Mouse (Mus musculus): ENCODE measurements around the gene Ralgapa2. TPM values are rescaled to one million over a fixed set of nuclear protein-coding genes. Genes with fewer than 3 reads are reported as not detected.

The Ralgapa2 gene
- polyA plus RNA-seq, 1 experiment from 2014 or later: 11.4 TPM

- H3K9ac ChIP-seq: no peak overlapping the region
- no peaks in the 10 kb centered on the region for H3K9me3 ChIP-seq
- H3K27ac ChIP-seq: no peak overlapping the region
- H3K4me1 ChIP-seq: peaks cover 32% of the 10 kb centered on the region
- no peak overlapping the region for H3K4me2 ChIP-seq (replicated peaks)
- H3K27me3 ChIP-seq (replicated peaks): 0 out of 2 replicates have a peak, but pooled peaks cover 11% of the 10 kb centered on the region
- ATAC-seq (ENCODE audit: low FRiP score, low read depth): peak; percentile 5; the same call in 1 of the 2 replicates
- H3K36me3 ChIP-seq: no peaks in the 10 kb centered on the region
- no peak overlapping the region for H3K4me3 ChIP-seq
- 30% methylated on average over 10 of the region's 10 CpGs for WGBS
Observed at GRCm38 (mm10) chr2:146258736-146259469, 253.2 kb downstream of the Ralgapa2 start.

GRCm38 (mm10) chr2:146257609-146258008, 254.5 kb downstream of the Ralgapa2 start:
- Histone ChIP-seq H3K9ac (no peak overlapping the region), H3K4me2 (replicated peaks) (no peak overlapping the region), H3K4me3 (no peak overlapping the region), H3K9me3 (no peaks in the 10 kb centered on the region), H3K27me3 (replicated peaks) (0 out of 2 replicates have a peak, but pooled peaks cover 8% of the 10 kb centered on the region), H3K4me1 (peaks cover 29% of the 10 kb centered on the region), H3K27ac (no peak overlapping the region), H3K36me3 (no peaks in the 10 kb centered on the region)
- no peak for ATAC-seq (ENCODE audit: low FRiP score, low read depth)
- WGBS: 82% methylated on average over 3 of the region's 3 CpGs

GRCm38 (mm10) chr2:146257037-146257436, 255.1 kb downstream of the Ralgapa2 start:
- peaks cover 23% of the 10 kb centered on the region; the same call in 1 of the 2 replicates for H3K4me1 ChIP-seq
- ATAC-seq (ENCODE audit: low FRiP score, low read depth): peak; percentile 52
- no peak overlapping the region for H3K27ac ChIP-seq
- H3K27me3 ChIP-seq (replicated peaks): 0 out of 2 replicates have a peak, but pooled peaks cover 8% of the 10 kb centered on the region
- 38% methylated on average over 3 of the region's 3 CpGs for WGBS
- H3K4me2 ChIP-seq (replicated peaks): no peak overlapping the region
- H3K4me3 ChIP-seq: no peak overlapping the region
- no peak overlapping the region for H3K9ac ChIP-seq
- no peaks in the 10 kb centered on the region for H3K9me3 ChIP-seq
- no peaks in the 10 kb centered on the region for H3K36me3 ChIP-seq

- H3K9ac ChIP-seq: no peak overlapping the region
- no peak overlapping the region for H3K27ac ChIP-seq
- 71% methylated on average over 3 of the region's 3 CpGs for WGBS
- no peak overlapping the region for H3K4me2 ChIP-seq (replicated peaks)
- H3K4me3 ChIP-seq: no peak overlapping the region
- H3K27me3 ChIP-seq (replicated peaks): 0 out of 2 replicates have a peak, but pooled peaks cover 8% of the 10 kb centered on the region
- no peaks in the 10 kb centered on the region for H3K36me3 ChIP-seq
- no peak for ATAC-seq (ENCODE audit: low FRiP score, low read depth)
- no peaks in the 10 kb centered on the region for H3K9me3 ChIP-seq
- peaks cover 20% of the 10 kb centered on the region; the same call in 1 of the 2 replicates for H3K4me1 ChIP-seq
Observed at GRCm38 (mm10) chr2:146256321-146256875, 255.7 kb downstream of the Ralgapa2 start.

- ATAC-seq (ENCODE audit: low FRiP score, low read depth): no peak
- Histone ChIP-seq H3K9ac (no peak overlapping the region), H3K27ac (no peak overlapping the region), H3K4me2 (replicated peaks) (no peak overlapping the region), H3K9me3 (no peaks in the 10 kb centered on the region), H3K4me3 (no peak overlapping the region), H3K4me1 (peaks cover 20% of the 10 kb centered on the region; the same call in 1 of the 2 replicates), H3K27me3 (replicated peaks) (0 out of 2 replicates have a peak, but pooled peaks cover 8% of the 10 kb centered on the region), H3K36me3 (no peaks in the 10 kb centered on the region)
Observed at GRCm38 (mm10) chr2:146255636-146256035, 256.5 kb downstream of the Ralgapa2 start.

- WGBS: 90% methylated on average over 1 of the region's 1 CpGs
- no peaks in the 10 kb centered on the region for H3K9me3 ChIP-seq
- ATAC-seq (ENCODE audit: low FRiP score, low read depth): no peak
- no peak overlapping the region for H3K9ac ChIP-seq
- H3K27me3 ChIP-seq (replicated peaks): 0 out of 2 replicates have a peak, but pooled peaks cover 8% of the 10 kb centered on the region
- H3K27ac ChIP-seq: no peak overlapping the region
- peaks cover 21% of the 10 kb centered on the region for H3K4me1 ChIP-seq
- no peak overlapping the region for H3K4me3 ChIP-seq
- H3K4me2 ChIP-seq (replicated peaks): no peak overlapping the region
- no peaks in the 10 kb centered on the region for H3K36me3 ChIP-seq
Observed at GRCm38 (mm10) chr2:146254387-146254786, 257.8 kb downstream of the Ralgapa2 start.

GRCm38 (mm10) chr2:146250236-146250904, 261.8 kb downstream of the Ralgapa2 start:
- H3K9me3 ChIP-seq: no peaks in the 10 kb centered on the region
- ATAC-seq (ENCODE audit: low FRiP score, low read depth): no peak
- WGBS: 73% methylated on average over 6 of the region's 6 CpGs
- peaks cover 11% of the 10 kb centered on the region for H3K4me1 ChIP-seq
- H3K4me2 ChIP-seq (replicated peaks): no peak overlapping the region
- H3K27me3 ChIP-seq (replicated peaks): 0 out of 2 replicates have a peak, but pooled peaks cover 4% of the 10 kb centered on the region
- H3K4me3 ChIP-seq: no peak overlapping the region
- H3K9ac ChIP-seq: no peak overlapping the region
- no peak overlapping the region for H3K27ac ChIP-seq
- no peaks in the 10 kb centered on the region for H3K36me3 ChIP-seq

GRCm38 (mm10) chr2:146249033-146249432, 263.1 kb downstream of the Ralgapa2 start:
- 59% methylated on average over 7 of the region's 7 CpGs for WGBS
- Histone ChIP-seq H3K27me3 (replicated peaks) (0 out of 2 replicates have a peak, but pooled peaks cover 4% of the 10 kb centered on the region), H3K4me1 (peaks cover 11% of the 10 kb centered on the region), H3K4me2 (replicated peaks) (no peak overlapping the region), H3K4me3 (no peak overlapping the region), H3K9me3 (no peaks in the 10 kb centered on the region), H3K27ac (no peak overlapping the region), H3K9ac (no peak overlapping the region), H3K36me3 (no peaks in the 10 kb centered on the region)
- ATAC-seq (ENCODE audit: low FRiP score, low read depth): peak; percentile 68

- Histone ChIP-seq H3K4me3 (no peak overlapping the region), H3K36me3 (no peaks in the 10 kb centered on the region), H3K4me2 (replicated peaks) (no peak overlapping the region), H3K27me3 (replicated peaks) (no peaks in the 10 kb centered on the region), H3K9ac (no peak overlapping the region), H3K9me3 (no peaks in the 10 kb centered on the region), H3K27ac (no peak overlapping the region), H3K4me1 (peaks cover 11% of the 10 kb centered on the region)
- ATAC-seq (ENCODE audit: low FRiP score, low read depth): no peak
- 57% methylated on average over 6 of the region's 6 CpGs for WGBS
Observed at GRCm38 (mm10) chr2:146247576-146247975, 264.6 kb downstream of the Ralgapa2 start.

GRCm38 (mm10) chr2:146246409-146247075, 265.6 kb downstream of the Ralgapa2 start:
- no peaks in the 10 kb centered on the region for H3K36me3 ChIP-seq
- no peaks in the 10 kb centered on the region for H3K9me3 ChIP-seq
- H3K27ac ChIP-seq: no peak overlapping the region
- WGBS: 81% methylated on average over 4 of the region's 4 CpGs
- no peak overlapping the region for H3K9ac ChIP-seq
- no peak overlapping the region for H3K4me3 ChIP-seq
- H3K4me2 ChIP-seq (replicated peaks): no peak overlapping the region
- no peak for ATAC-seq (ENCODE audit: low FRiP score, low read depth)
- H3K4me1 ChIP-seq: peaks cover 11% of the 10 kb centered on the region
- no peaks in the 10 kb centered on the region for H3K27me3 ChIP-seq (replicated peaks)

GRCm38 (mm10) chr2:146245401-146245800, 266.7 kb downstream of the Ralgapa2 start:
- Histone ChIP-seq H3K36me3 (no peaks in the 10 kb centered on the region), H3K27ac (no peak overlapping the region), H3K4me1 (peaks cover 10% of the 10 kb centered on the region), H3K27me3 (replicated peaks) (no peaks in the 10 kb centered on the region), H3K4me3 (no peak overlapping the region), H3K9me3 (no peaks in the 10 kb centered on the region), H3K4me2 (replicated peaks) (no peak overlapping the region), H3K9ac (no peak overlapping the region)
- 47% methylated on average over 7 of the region's 7 CpGs for WGBS
- no peak for ATAC-seq (ENCODE audit: low FRiP score, low read depth)

GRCm38 (mm10) chr2:146244049-146244448, 268.1 kb downstream of the Ralgapa2 start:
- Histone ChIP-seq H3K4me3 (no peak overlapping the region), H3K4me2 (replicated peaks) (no peak overlapping the region), H3K9me3 (no peaks in the 10 kb centered on the region), H3K9ac (no peak overlapping the region), H3K4me1 (0 out of 2 replicates have a peak, but pooled peaks cover 7% of the 10 kb centered on the region), H3K27ac (no peak overlapping the region), H3K27me3 (replicated peaks) (no peaks in the 10 kb centered on the region), H3K36me3 (no peaks in the 10 kb centered on the region)
- WGBS: 95% methylated on average over 2 of the region's 2 CpGs
- no peak for ATAC-seq (ENCODE audit: low FRiP score, low read depth)

All from neural tube, embryonic 12.5 days (tissue).